Mouse (Mus musculus): ENCODE measurements around the gene Nudt21. TPM values are rescaled to one million over a fixed set of nuclear protein-coding genes. Genes with fewer than 3 reads are reported as not detected.
A peak's percentile ranks its signal among the peaks of the same experiment; 100 is the strongest.

Nudt21 gene
- polyA plus RNA-seq, 1 experiment from 2014 or later: 74.6 TPM

DNA sequence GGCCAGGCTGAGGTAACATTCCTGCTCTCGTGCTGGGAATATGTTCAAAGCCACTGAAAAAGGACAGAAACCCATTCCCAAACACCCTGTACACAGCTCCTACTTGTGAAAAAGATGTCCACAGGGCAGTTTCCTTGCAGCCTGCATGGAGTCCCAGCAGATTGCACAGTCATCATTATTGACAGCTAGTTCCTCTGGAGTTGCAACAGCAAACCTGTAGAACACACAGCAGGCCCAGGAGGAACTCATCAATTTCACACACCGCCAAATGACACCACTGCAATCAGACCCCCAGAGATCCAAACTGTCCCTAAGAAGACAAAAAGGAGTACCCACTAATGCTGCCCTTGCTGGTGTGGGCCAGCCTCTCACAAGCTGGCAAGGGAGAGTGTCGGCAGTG lies 52.1 kb downstream of the Nudt21 start:
- H3K4me1 ChIP-seq: peaks cover 4% of the 10 kb centered on the region; the same call in 1 of the 2 replicates
- H3K4me2 ChIP-seq: no peak overlapping the region
- H3K36me3 ChIP-seq: peaks cover 93% of the 10 kb centered on the region
- no peaks in the 10 kb centered on the region for H3K27me3 ChIP-seq (replicated peaks)
- no peaks in the 10 kb centered on the region for H3K9me3 ChIP-seq
- no peak for ATAC-seq (ENCODE audit: extremely low read depth, insufficient number of reproducible peaks, low FRiP score, low TSS enrichment)
- WGBS: 91% methylated on average over 3 of the region's 3 CpGs
- no peak overlapping the region for H3K27ac ChIP-seq (replicated peaks)
- no peak overlapping the region for H3K9ac ChIP-seq
- H3K4me3 ChIP-seq: no peak overlapping the region

DNA sequence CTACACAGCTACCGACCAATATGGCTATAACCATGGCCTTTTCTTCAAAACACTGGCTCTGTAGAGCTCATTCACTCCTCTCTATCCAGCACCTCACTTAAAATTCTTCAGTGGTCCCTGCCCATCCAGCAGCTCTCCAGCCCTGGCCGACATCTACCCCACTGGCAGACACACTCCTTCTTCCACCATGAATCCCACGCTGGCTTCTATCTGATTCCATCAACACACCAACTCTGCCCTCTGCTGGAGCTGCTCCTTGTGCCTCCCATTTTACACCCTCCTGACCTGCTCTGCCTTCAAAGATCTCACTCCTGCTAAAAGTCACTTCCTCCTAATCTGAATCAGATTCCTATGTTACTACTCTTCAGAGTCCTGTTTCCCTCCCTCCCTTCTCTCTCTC lies 53.0 kb downstream of the Nudt21 start:
- ATAC-seq (ENCODE audit: extremely low read depth, insufficient number of reproducible peaks, low FRiP score, low TSS enrichment): no peak
- Histone ChIP-seq H3K9me3 (no peaks in the 10 kb centered on the region), H3K27ac (replicated peaks) (no peak overlapping the region), H3K4me2 (no peak overlapping the region), H3K36me3 (peaks cover 94% of the 10 kb centered on the region), H3K4me1 (peaks cover 4% of the 10 kb centered on the region; the same call in 1 of the 2 replicates), H3K4me3 (no peak overlapping the region), H3K9ac (no peak overlapping the region), H3K27me3 (replicated peaks) (no peaks in the 10 kb centered on the region)
- 63% methylated on average over 3 of the region's 3 CpGs for WGBS

DNA sequence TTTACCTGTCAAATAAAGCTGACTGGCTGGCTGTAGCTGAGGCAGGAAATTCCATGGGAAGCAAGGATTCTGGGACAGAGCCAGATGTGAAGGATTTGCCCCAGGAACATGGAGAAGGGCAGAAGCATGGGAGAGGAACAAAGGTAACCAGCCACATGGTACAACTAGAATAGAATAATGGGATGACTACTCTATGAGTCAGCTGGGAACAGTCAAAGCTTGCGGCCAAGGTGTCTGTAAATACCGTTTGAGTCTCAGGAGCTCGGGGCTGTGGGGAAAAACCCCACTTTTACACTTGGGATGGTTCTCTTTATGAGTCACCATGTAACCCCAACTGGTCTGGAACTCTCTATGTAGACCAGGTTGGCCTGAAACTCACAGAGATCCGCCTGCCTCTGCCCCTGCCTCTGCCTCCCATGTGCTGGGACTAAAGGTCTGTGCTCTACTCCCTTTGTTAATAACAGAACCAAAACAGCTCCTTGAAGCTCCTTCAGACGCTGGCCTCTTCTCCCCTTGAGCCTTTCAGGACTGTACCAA lies 55.1 kb downstream of the Nudt21 start:
- WGBS: 84% methylated on average over 5 of the region's 5 CpGs
- no peak overlapping the region for H3K4me2 ChIP-seq
- H3K27ac ChIP-seq (replicated peaks): no peak overlapping the region
- peaks cover 97% of the 10 kb centered on the region for H3K36me3 ChIP-seq
- H3K27me3 ChIP-seq (replicated peaks): no peaks in the 10 kb centered on the region
- no peak overlapping the region for H3K9ac ChIP-seq
- ATAC-seq (ENCODE audit: extremely low read depth, insufficient number of reproducible peaks, low FRiP score, low TSS enrichment): no peak
- peaks cover 4% of the 10 kb centered on the region; the same call in 1 of the 2 replicates for H3K4me1 ChIP-seq
- no peaks in the 10 kb centered on the region for H3K9me3 ChIP-seq
- H3K4me3 ChIP-seq: no peak overlapping the region

DNA sequence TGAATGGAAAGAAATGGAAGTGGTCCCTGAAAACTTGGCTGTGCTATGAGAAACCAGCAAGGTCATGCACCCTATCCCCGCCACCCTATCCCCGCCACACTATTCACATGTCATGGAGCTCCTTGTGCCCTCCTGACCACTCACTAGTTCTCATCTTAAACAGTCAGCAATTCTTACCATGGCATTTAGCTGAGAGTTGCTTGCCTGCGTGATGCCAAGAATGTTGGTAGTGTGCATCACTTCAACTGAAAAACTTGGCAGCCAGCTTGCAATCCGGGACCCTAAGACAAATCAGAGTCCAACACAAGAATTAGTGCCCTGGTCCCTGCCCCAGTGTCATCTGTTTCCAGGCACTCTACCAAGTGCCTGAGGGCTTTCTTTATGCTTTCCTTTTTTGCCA lies 56.7 kb downstream of the Nudt21 start:
- no peak overlapping the region; the same call in 1 of the 2 replicates for H3K9ac ChIP-seq
- ATAC-seq (ENCODE audit: extremely low read depth, insufficient number of reproducible peaks, low FRiP score, low TSS enrichment): no peak
- H3K27ac ChIP-seq (replicated peaks): no peak overlapping the region
- no peaks in the 10 kb centered on the region for H3K27me3 ChIP-seq (replicated peaks)
- no peaks in the 10 kb centered on the region for H3K9me3 ChIP-seq
- H3K4me1 ChIP-seq: peaks cover 4% of the 10 kb centered on the region; the same call in 1 of the 2 replicates
- H3K36me3 ChIP-seq: peaks cover 97% of the 10 kb centered on the region
- no peak overlapping the region for H3K4me3 ChIP-seq
- no peak overlapping the region for H3K4me2 ChIP-seq
- 92% methylated on average over 4 of the region's 4 CpGs for WGBS

DNA sequence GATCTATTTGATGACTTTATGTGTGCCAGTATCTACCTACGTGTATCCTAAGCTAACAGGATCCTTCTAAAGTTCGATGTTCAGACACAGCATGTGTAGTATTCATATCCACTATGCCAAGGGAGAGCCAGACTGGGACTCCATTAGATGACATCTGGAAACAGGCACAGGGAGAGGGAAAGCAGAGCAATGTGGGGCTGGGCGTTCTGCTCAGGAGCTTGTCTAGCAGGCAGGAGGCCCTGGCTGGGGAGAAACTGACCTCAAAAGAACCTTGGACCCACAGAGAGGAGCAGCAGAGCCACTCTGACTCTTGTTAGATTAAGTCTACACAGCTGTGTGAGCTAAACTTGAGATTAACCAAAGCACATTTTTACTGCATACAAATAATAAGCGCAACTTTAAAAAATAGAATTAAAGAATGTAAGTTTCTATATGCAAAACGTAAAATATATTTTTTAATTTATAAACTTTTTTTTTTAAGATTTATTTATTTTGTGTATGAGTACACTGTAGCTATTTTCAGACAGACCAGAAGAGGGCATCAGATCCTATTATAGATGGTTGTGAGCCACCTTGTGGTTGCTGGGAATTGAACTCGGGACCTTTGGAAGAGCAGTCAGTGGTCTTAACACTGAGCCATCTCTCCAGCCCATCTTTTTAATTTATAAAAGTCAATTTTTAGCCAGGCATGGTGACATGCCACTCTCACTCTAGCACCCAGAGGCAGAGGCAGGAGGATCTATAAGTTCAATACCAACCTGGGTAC lies 60.2 kb downstream of the Nudt21 start:
- 78% methylated on average over 6 of the region's 6 CpGs for WGBS
- Histone ChIP-seq H3K4me2 (no peak overlapping the region), H3K4me1 (no peaks in the 10 kb centered on the region; the same call in 1 of the 2 replicates), H3K4me3 (no peak overlapping the region), H3K27me3 (replicated peaks) (no peaks in the 10 kb centered on the region), H3K9me3 (no peaks in the 10 kb centered on the region), H3K36me3 (peaks cover 96% of the 10 kb centered on the region), H3K9ac (no peak overlapping the region), H3K27ac (replicated peaks) (0 out of 2 replicates have a peak overlapping the region, but pooled peaks have one; percentile 5)
- ATAC-seq (ENCODE audit: extremely low read depth, insufficient number of reproducible peaks, low FRiP score, low TSS enrichment): no peak

DNA sequence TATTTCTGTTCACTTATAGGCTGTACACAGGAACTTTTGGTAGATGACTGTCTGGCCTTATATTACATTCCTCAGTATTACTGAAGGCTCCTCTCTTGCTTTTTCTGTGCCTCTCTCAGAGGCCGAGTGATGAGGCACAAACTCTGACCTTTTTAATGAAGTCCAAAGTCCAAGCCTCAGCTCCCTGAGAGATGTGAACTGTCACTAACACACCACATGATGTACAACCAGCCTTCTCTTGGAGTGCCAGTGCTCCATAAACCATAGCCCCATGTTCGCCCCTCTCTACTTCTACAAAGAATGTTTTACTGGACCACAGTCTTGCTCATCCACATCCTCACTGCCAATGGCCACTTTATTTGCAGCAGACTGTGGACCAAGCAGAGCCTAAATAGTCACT lies 61.5 kb downstream of the Nudt21 start:
- Histone ChIP-seq H3K27me3 (replicated peaks) (no peaks in the 10 kb centered on the region), H3K36me3 (peaks cover 96% of the 10 kb centered on the region), H3K9ac (no peak overlapping the region), H3K4me1 (no peaks in the 10 kb centered on the region; the same call in 1 of the 2 replicates), H3K9me3 (no peaks in the 10 kb centered on the region), H3K4me3 (no peak overlapping the region), H3K27ac (replicated peaks) (no peak overlapping the region), H3K4me2 (no peak overlapping the region)
- WGBS: 87% methylated on average over 2 of the region's 2 CpGs
- ATAC-seq (ENCODE audit: extremely low read depth, insufficient number of reproducible peaks, low FRiP score, low TSS enrichment): no peak

DNA sequence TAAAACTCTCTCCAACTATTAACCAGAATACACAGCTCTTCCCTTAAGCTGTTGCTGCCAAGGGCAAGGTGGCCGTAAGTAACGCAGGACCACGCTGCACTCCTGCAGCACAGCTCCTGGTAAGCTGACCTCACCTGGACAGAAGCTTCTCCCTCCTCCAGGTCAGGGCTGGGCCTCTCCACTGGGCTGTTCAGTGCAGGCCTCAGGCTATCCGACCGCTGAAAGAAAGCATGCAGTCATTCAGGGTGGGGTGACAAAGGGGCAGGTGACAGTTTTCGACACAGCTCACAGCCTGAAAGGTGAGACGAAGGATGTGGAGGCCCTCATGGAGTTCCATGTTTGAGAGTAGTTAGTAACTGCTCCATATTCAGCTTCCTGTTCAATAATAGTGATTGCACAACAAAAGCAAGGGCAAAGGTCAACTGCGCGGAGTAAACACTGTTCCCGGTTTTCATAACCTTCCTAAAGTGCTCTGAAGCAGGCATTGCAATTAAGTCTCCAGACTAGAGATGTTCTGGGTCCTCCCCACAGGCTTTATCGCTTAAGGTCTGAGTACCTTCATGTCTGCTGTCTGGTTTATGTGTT lies 62.1 kb downstream of the Nudt21 start:
- 86% methylated on average over 11 of the region's 11 CpGs for WGBS
- H3K27ac ChIP-seq (replicated peaks): no peak overlapping the region
- no peak overlapping the region for H3K9ac ChIP-seq
- H3K36me3 ChIP-seq: peaks cover 95% of the 10 kb centered on the region
- no peaks in the 10 kb centered on the region for H3K27me3 ChIP-seq (replicated peaks)
- H3K4me3 ChIP-seq: no peak overlapping the region
- no peaks in the 10 kb centered on the region for H3K9me3 ChIP-seq
- no peak for ATAC-seq (ENCODE audit: extremely low read depth, insufficient number of reproducible peaks, low FRiP score, low TSS enrichment)
- H3K4me2 ChIP-seq: no peak overlapping the region
- no peaks in the 10 kb centered on the region; the same call in 1 of the 2 replicates for H3K4me1 ChIP-seq

DNA sequence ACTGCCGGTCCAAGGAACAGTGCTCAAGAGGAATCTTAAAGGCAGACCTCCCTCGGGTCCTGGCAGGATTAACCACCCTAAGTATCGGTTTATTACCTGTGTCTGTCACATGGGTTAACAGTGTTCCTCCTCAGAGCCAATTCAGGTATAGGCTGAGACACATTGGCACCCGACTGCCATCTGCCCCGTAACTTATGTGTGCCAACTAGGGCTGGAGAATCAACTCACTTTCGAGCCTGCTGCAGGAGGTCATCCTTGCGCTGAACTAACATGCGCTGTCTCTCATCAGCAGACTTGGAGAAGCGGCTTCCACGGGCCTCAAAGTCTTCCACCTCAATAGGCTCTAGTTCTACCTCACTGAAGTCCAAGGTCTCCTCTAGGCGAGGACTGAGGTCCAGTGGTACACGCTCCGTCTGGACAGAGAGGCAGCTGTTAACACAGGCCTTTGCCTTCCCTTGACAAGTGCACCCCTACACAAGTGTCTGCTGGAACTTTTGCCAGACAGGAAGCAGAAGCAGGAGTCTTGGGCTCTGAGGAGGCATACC lies 62.9 kb downstream of the Nudt21 start:
- Histone ChIP-seq H3K4me1 (no peaks in the 10 kb centered on the region; the same call in 1 of the 2 replicates), H3K9ac (no peak overlapping the region), H3K4me3 (no peak overlapping the region), H3K27ac (replicated peaks) (no peak overlapping the region), H3K9me3 (no peaks in the 10 kb centered on the region), H3K36me3 (peaks cover 91% of the 10 kb centered on the region), H3K4me2 (no peak overlapping the region), H3K27me3 (replicated peaks) (no peaks in the 10 kb centered on the region)
- no peak for ATAC-seq (ENCODE audit: extremely low read depth, insufficient number of reproducible peaks, low FRiP score, low TSS enrichment)
- WGBS: 93% methylated on average over 13 of the region's 13 CpGs

DNA sequence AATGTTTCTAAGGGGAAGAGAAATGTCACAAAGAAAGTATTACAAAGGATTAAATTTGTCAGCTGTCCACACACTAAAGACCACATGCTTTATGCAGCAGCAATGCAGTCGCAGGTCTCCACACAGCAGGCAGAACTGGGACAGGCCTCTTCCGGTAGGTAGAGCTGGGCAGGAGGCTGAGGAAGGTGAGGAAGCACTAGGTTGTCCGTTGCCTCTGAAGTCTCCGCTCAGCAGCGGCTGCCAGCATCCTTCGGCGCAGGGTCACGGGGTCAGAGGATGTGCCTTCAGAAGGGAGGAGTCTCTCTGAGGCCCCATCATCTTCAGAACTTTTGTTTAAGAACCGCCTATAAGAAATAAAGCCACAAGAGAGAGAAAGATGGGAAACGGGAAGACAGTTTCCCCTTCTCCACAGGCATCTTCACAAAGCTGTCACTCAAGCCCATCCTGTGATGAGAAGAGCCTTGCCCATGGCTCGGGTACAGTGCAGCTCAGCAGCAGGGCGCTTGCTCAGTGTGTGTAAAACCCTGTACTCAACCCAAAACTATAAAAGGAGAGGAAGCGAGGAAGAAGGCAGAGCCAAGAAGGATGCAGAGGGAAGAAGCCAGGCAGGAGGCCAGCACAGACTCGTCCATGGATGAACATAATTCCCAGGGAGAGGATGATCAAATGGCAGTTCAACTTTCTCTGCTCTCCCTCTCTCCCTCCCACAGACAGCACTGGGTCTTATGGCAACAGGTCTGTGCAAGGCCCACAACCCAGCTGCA lies 63.7 kb downstream of the Nudt21 start:
- H3K4me1 ChIP-seq: no peaks in the 10 kb centered on the region; the same call in 1 of the 2 replicates
- H3K9me3 ChIP-seq: no peaks in the 10 kb centered on the region
- H3K4me2 ChIP-seq: no peak overlapping the region
- no peak overlapping the region for H3K27ac ChIP-seq (replicated peaks)
- H3K9ac ChIP-seq: no peak overlapping the region
- no peak for ATAC-seq (ENCODE audit: extremely low read depth, insufficient number of reproducible peaks, low FRiP score, low TSS enrichment)
- no peaks in the 10 kb centered on the region for H3K27me3 ChIP-seq (replicated peaks)
- H3K36me3 ChIP-seq: peaks cover 84% of the 10 kb centered on the region
- no peak overlapping the region for H3K4me3 ChIP-seq
- WGBS: 85% methylated on average over 14 of the region's 14 CpGs

DNA sequence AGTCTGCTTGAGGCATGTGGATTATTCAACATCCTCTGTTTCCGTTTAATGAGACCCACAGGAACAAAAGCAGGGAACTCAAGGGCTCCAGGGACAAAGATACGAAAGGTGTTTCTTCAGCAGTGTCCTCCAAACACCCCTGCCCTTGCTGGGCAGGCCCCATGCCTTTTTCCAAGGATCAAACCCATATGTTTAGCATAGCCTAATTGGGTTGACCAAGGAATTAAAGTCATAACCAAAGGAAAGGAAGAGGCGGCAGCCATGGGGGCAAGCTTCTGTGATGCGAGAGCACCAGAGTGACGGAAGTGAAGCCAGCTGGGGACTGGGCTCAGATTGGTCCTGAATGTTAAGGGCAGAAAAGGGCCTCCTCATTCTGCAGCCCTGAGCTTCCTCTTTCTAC lies 64.6 kb downstream of the Nudt21 start:
- H3K9me3 ChIP-seq: no peaks in the 10 kb centered on the region
- H3K9ac ChIP-seq: no peak overlapping the region
- H3K36me3 ChIP-seq: peaks cover 75% of the 10 kb centered on the region
- H3K27ac ChIP-seq (replicated peaks): no peak overlapping the region
- H3K4me2 ChIP-seq: no peak overlapping the region
- ATAC-seq (ENCODE audit: extremely low read depth, insufficient number of reproducible peaks, low FRiP score, low TSS enrichment): no peak
- no peaks in the 10 kb centered on the region for H3K27me3 ChIP-seq (replicated peaks)
- 86% methylated on average over 5 of the region's 5 CpGs for WGBS
- no peaks in the 10 kb centered on the region; the same call in 1 of the 2 replicates for H3K4me1 ChIP-seq
- no peak overlapping the region for H3K4me3 ChIP-seq

DNA sequence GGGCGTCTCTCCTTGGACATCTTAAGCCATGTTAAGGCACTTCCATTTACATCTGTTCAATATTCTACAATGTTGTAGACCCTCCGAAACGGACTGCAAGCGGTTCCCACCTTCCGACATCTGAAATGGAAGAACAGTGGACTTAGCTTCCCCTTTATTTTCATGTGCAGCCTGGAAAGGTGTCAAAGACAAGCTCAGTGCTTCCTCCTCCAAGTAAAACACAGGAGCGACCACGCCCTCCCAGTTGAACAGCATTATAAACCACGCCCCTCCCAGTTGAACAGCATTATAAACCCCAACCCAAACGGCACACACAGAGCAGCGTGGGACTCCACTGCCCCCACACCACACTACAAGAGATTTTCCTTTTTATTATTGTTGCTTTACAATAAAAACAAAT lies 65.4 kb downstream of the Nudt21 start:
- Histone ChIP-seq H3K36me3 (peaks cover 74% of the 10 kb centered on the region), H3K9ac (no peak overlapping the region), H3K27me3 (replicated peaks) (no peaks in the 10 kb centered on the region)

More for the DNA sequence above, 65.4 kb downstream of the Nudt21 start:
- no peaks in the 10 kb centered on the region; the same call in 1 of the 2 replicates for H3K4me1 ChIP-seq
- no peak for ATAC-seq (ENCODE audit: extremely low read depth, insufficient number of reproducible peaks, low FRiP score, low TSS enrichment)
- H3K9me3 ChIP-seq: no peaks in the 10 kb centered on the region
- no peak overlapping the region for H3K27ac ChIP-seq (replicated peaks)
- H3K4me3 ChIP-seq: no peak overlapping the region
- no peak overlapping the region for H3K4me2 ChIP-seq
- WGBS: 91% methylated on average over 10 of the region's 10 CpGs
